In the genomic region with DNA sequence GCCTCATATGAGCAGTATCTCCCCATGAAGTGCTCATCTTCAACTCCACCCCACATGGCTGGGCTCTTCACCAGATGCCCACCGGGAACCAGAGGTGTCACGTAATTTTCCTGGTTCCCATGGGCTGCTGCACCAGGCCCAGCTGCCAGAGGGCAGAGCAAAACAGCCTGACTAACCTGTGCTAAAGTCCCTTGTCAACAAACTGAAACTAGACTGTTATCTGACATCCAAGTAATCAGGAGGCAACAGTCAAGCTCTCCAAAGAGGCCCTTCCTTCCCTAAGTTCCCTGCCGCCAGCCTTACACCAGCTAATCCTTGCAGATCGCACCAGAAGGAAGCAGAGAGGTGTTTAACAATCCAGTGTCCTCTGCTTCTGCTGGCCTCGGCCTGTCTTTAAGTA, we compare ENCODE assay signal across 13 mouse cellular contexts. TPM values are rescaled to one million over a fixed set of nuclear protein-coding genes. Genes with fewer than 3 reads are reported as not detected.
DNase-seq lines count a peak whose midpoint lies in the region; ATAC-seq lines count a peak whose summit lies in the region.
"Had no signal": no experiment of that assay in that cellular context is flagged by ENCODE, and none has a peak within 500 bp of the region (broad histone marks: within the 10 kb centered on the region; RNA-seq: fewer than 3 reads in every experiment).

No protein-coding gene starts in this region.

- no peak overlapping the region for H3K9ac ChIP-seq in heart, embryonic 16.5 days (ENCODE audit: low read length)
- no peak overlapping the region for H3K9ac ChIP-seq in stomach, embryonic 15.5 days

- DNase-seq in heart, adult 8-10 months (ENCODE audit: low spot score): no peak
- DNase-seq in embryonic facial prominence, embryonic 10.5 days (ENCODE audit: low spot score): no peak
- peak; percentile 52 for DNase-seq in liver
- DNase-seq in adrenal gland, adult 2 months: no peak
- DNase-seq: left cerebral cortex, postnatal 4 days; lung, postnatal 4 days; thymus, postnatal 36 days had no signal

- no peaks in the 10 kb centered on the region for H3K9me3 ChIP-seq in heart, embryonic 16.5 days (replicated peaks; ENCODE audit: control insufficient read depth, low read length)
- no peaks in the 10 kb centered on the region for H3K9me3 ChIP-seq in embryonic facial prominence, embryonic 10.5 days
- H3K9me3 ChIP-seq in stomach, embryonic 15.5 days: no peaks in the 10 kb centered on the region

- peaks cover 34% of the 10 kb centered on the region for H3K4me1 ChIP-seq in heart, embryonic 16.5 days (ENCODE audit: control insufficient read depth, insufficient read depth, low read length)
- H3K4me1 ChIP-seq in embryonic facial prominence, embryonic 10.5 days: peaks cover 37% of the 10 kb centered on the region
- H3K4me1 ChIP-seq in stomach, embryonic 15.5 days: peaks cover 17% of the 10 kb centered on the region

- H3K4me3 ChIP-seq in heart, embryonic 16.5 days (ENCODE audit: low read length): no peak overlapping the region
- H3K4me3 ChIP-seq in embryonic facial prominence, embryonic 10.5 days: no peak overlapping the region
- no peak overlapping the region for H3K4me3 ChIP-seq in stomach, embryonic 15.5 days (replicated peaks)
- H3K4me3 ChIP-seq: myocyte had no signal

- no peak overlapping the region for H3K4me2 ChIP-seq in heart, embryonic 16.5 days (ENCODE audit: low read depth, low read length)
- no peak overlapping the region for H3K4me2 ChIP-seq in stomach, embryonic 15.5 days

- WGBS in heart, embryonic 16.5 days: 48% methylated on average over 5 of the region's 5 CpGs
- 73% methylated on average over 5 of the region's 5 CpGs for WGBS in embryonic facial prominence, embryonic 10.5 days
- 62% methylated on average over 5 of the region's 5 CpGs for WGBS in stomach, embryonic 15.5 days

- no peaks in the 10 kb centered on the region for H3K36me3 ChIP-seq in heart, embryonic 16.5 days (ENCODE audit: control insufficient read depth, insufficient read depth)
- H3K36me3 ChIP-seq in embryonic facial prominence, embryonic 10.5 days (replicated peaks): no peaks in the 10 kb centered on the region
- no peaks in the 10 kb centered on the region for H3K36me3 ChIP-seq in stomach, embryonic 15.5 days

- H3K27me3 ChIP-seq in heart, embryonic 16.5 days (ENCODE audit: control insufficient read depth, insufficient read depth, low read length): no peaks in the 10 kb centered on the region
- no peaks in the 10 kb centered on the region for H3K27me3 ChIP-seq in embryonic facial prominence, embryonic 10.5 days (replicated peaks; ENCODE audit: low read depth, poor library complexity, severe bottlenecking)
- H3K27me3 ChIP-seq in stomach, embryonic 15.5 days (replicated peaks): no peaks in the 10 kb centered on the region

- 0 out of 2 replicates have a peak overlapping the region, but pooled peaks have one; percentile 4 for H3K27ac ChIP-seq in heart, embryonic 16.5 days (ENCODE audit: low read length)
- H3K27ac ChIP-seq in embryonic facial prominence, embryonic 10.5 days (replicated peaks): peak overlapping the region; percentile 51
- H3K27ac ChIP-seq in stomach, embryonic 15.5 days: peak overlapping the region; percentile 48
- H3K27ac ChIP-seq: hindbrain, postnatal 0 days; kidney, postnatal 0 days had no signal

- no peak for ATAC-seq in heart, embryonic 16.5 days (replicated peaks; ENCODE audit: extremely low read depth, insufficient read depth, low FRiP score)
- ATAC-seq in stomach, embryonic 15.5 days (ENCODE audit: insufficient read depth, low FRiP score, low read depth): no peak
- ATAC-seq in monocyte, adult 5-6 weeks (replicated peaks; ENCODE audit: insufficient number of reproducible peaks, low FRiP score, low TSS enrichment, poor library complexity, severe bottlenecking): no peak
- ATAC-seq: hindbrain, postnatal 0 days had no signal

RNA-seq across cellular contexts. Expression of gene Insig1, which starts 4.9 kb away (rescaled TPM):
- polyA plus RNA-seq in heart, embryonic 16.5 days (2015; fragmentation: Nextera tagmentation; extraction: Ambion mirVana): 21.8 and 25.7 TPM in 2 replicates
- 10 to 100 TPM; 17.3 to 23.6 (median 18.3) TPM for total RNA-seq in heart, adult 8-10 months (2022)
- polyA plus RNA-seq in embryonic facial prominence, embryonic 10.5 days (2016; fragmentation: Nextera tagmentation; extraction: Ambion mirVana): 88.0 and 88.2 TPM in 2 replicates
- polyA plus RNA-seq in stomach, embryonic 15.5 days (2015; fragmentation: Nextera tagmentation; extraction: Ambion mirVana): 117 and 136 TPM in 2 replicates
- total RNA-seq in monocyte, adult 5-6 weeks (2017): 80.0 to 111 TPM (median 92.3 TPM) in 3 replicates
- total RNA-seq in adrenal gland, adult 2 months (2021): 100 to 1,000 TPM; 113 to 210 TPM
- polyA plus RNA-seq in adrenal gland, adult 2 months (2012; rRNA removed): 417 and 423 TPM in 2 replicates
